Mouse (Mus musculus) CH12.LX (cell line): ENCODE data around the gene Gpbar1. TPM values are rescaled to one million over a fixed set of nuclear protein-coding genes. Genes with fewer than 3 reads are reported as not detected.

Source experiments
- DNase-seq: peaks from one replicate; pipeline ENCODE4 v3.0.0-alpha.2; 2013; ENCODE audit errors: extremely low read depth
- H3K27ac ChIP-seq: 2 replicates; pipeline ENCODE4 v1.5.1; 2012; ENCODE audit warnings: low read depth, mild to moderate bottlenecking, control low read depth, moderate library complexity; ENCODE audit not compliant: insufficient read depth
- H3K27me3 ChIP-seq: replicated peaks from 2 replicates; pipeline ENCODE3; 2012; ENCODE audit warnings: inconsistent platforms
- H3K36me3 ChIP-seq, 2 experiments: replicated peaks in 1 of 2; 2 replicates each; pipeline versions ENCODE3 to v1.6.1; 2012; ENCODE audit warnings: inconsistent platforms in 1 of 2, low read length in 1 of 2, mild to moderate bottlenecking in 1 of 2, mixed read lengths in 1 of 2, moderate library complexity in 1 of 2; ENCODE audit not compliant: control insufficient read depth in 1 of 2, insufficient read depth in 1 of 2
- H3K4me1 ChIP-seq, 2 experiments: 2 replicates each; pipeline ENCODE4 v1.6.1; 2012; ENCODE audit warnings: inconsistent platforms in 1 of 2, moderate library complexity in 1 of 2; ENCODE audit not compliant: insufficient read depth in 2 of 2, control insufficient read depth in 1 of 2
- H3K4me2 ChIP-seq: 2 replicates; pipeline ENCODE4 v1.6.1; 2012; ENCODE audit warnings: low read depth, mild to moderate bottlenecking, control low read depth; ENCODE audit not compliant: poor library complexity, insufficient read depth, severe bottlenecking
- H3K4me3 ChIP-seq, 3 experiments: fragments of 150-350 bp in 1 of 3; sonication (generic) in 1 of 3; replicated peaks in 1 of 3; 2 replicates each; pipeline versions ENCODE3 to v1.5.1; 2011 to 2012; ENCODE audit warnings: low read depth in 2 of 3, low read length in 2 of 3, mild to moderate bottlenecking in 2 of 3, moderate library complexity in 2 of 3, control low read depth in 1 of 3, improper control_type of control experiment in 1 of 3, inconsistent platforms in 1 of 3, mixed read lengths in 1 of 3; ENCODE audit not compliant: poor library complexity in 1 of 3
- H3K79me2 ChIP-seq: replicated peaks from 2 replicates; pipeline ENCODE4 v1.6.1; 2012; ENCODE audit warnings: mild to moderate bottlenecking, moderate library complexity; ENCODE audit not compliant: control insufficient read depth, poor library complexity, insufficient read depth, severe bottlenecking; ENCODE audit errors: extremely low read depth
- H3K9ac ChIP-seq: 2 replicates; pipeline ENCODE4 v1.6.1; 2012; ENCODE audit warnings: low read depth, mild to moderate bottlenecking, control low read depth, moderate library complexity; ENCODE audit not compliant: insufficient read depth
- H3K9me3 ChIP-seq: replicated peaks from 2 replicates; pipeline ENCODE3; 2012; ENCODE audit warnings: low read length, inconsistent platforms, mixed read lengths
- BHLHE40 ChIP-seq: IDR thresholded peaks from 2 replicates; pipeline ENCODE4 v1.6.1; 2011; ENCODE audit warnings: mild to moderate bottlenecking, low read depth, low read length, improper control_type of control experiment
- CHD1 ChIP-seq: IDR thresholded peaks from 2 replicates; pipeline ENCODE4 v1.6.1; 2012; ENCODE audit warnings: low read depth, low read length, improper control_type of control experiment, inconsistent platforms
- CHD2 ChIP-seq: IDR thresholded peaks from 2 replicates; pipeline ENCODE4 v1.6.1; 2011; ENCODE audit warnings: low read length, improper control_type of control experiment
- CTCF ChIP-seq, 2 experiments: IDR thresholded peaks in 1 of 2; conservative IDR thresholded peaks in 1 of 2; 2 replicates each; pipeline ENCODE4 v1.5.1; 2011 to 2012; ENCODE audit warnings: low read depth in 2 of 2, low read length in 2 of 2, improper control_type of control experiment in 1 of 2, inconsistent platforms in 1 of 2, mild to moderate bottlenecking in 1 of 2, moderate library complexity in 1 of 2
- E2F4 ChIP-seq: IDR thresholded peaks from 2 replicates; pipeline ENCODE4 v1.6.1; 2011; ENCODE audit warnings: low read depth, low read length, improper control_type of control experiment; ENCODE audit not compliant: insufficient replicate concordance
- ELF1 ChIP-seq: IDR thresholded peaks from 2 replicates; pipeline ENCODE4 v1.6.1; 2014; ENCODE audit warnings: low read depth, mild to moderate bottlenecking, inconsistent platforms, low read length, improper control_type of control experiment
- EP300 ChIP-seq: IDR thresholded peaks from 2 replicates; pipeline ENCODE4 v1.6.1; 2011; ENCODE audit warnings: low read length, improper control_type of control experiment
- ETS1 ChIP-seq: conservative IDR thresholded peaks from 2 replicates; pipeline ENCODE4 v1.6.1; 2012; ENCODE audit warnings: low read depth, mild to moderate bottlenecking, inconsistent platforms, low read length, improper control_type of control experiment, moderate library complexity
- GABPA ChIP-seq: IDR thresholded peaks from 2 replicates; pipeline ENCODE4 v1.6.1; 2012; ENCODE audit warnings: low read depth, low read length, improper control_type of control experiment, inconsistent platforms; ENCODE audit not compliant: insufficient replicate concordance
- HCFC1 ChIP-seq: IDR thresholded peaks from 2 replicates; pipeline ENCODE4 v1.6.1; 2012; ENCODE audit warnings: low read depth, mild to moderate bottlenecking, inconsistent platforms, low read length, improper control_type of control experiment
- IRF4 ChIP-seq: IDR thresholded peaks from 2 replicates; pipeline ENCODE4 v1.6.1; 2014; ENCODE audit warnings: low read depth, mild to moderate bottlenecking, inconsistent platforms, low read length, improper control_type of control experiment
- JUN ChIP-seq: IDR thresholded peaks from 2 replicates; pipeline ENCODE4 v1.6.1; 2011; ENCODE audit warnings: low read depth, mild to moderate bottlenecking, low read length, improper control_type of control experiment, moderate library complexity; ENCODE audit not compliant: insufficient read depth
- JUND ChIP-seq: conservative IDR thresholded peaks from 2 replicates; pipeline ENCODE4 v1.6.1; 2011; ENCODE audit warnings: low read depth, low read length, improper control_type of control experiment
- KAT2A ChIP-seq: IDR thresholded peaks from 2 replicates; pipeline ENCODE4 v1.6.1; 2012; ENCODE audit warnings: low read length, improper control_type of control experiment, inconsistent platforms; ENCODE audit not compliant: insufficient replicate concordance
- MAFK ChIP-seq: IDR thresholded peaks from 2 replicates; pipeline ENCODE4 v1.6.1; 2011; ENCODE audit warnings: low read length, improper control_type of control experiment; ENCODE audit not compliant: insufficient replicate concordance
- MAX ChIP-seq: IDR thresholded peaks from 2 replicates; pipeline ENCODE4 v1.6.1; 2011; ENCODE audit warnings: low read length, improper control_type of control experiment
- MAZ ChIP-seq: IDR thresholded peaks from 2 replicates; pipeline ENCODE4 v1.6.1; 2012; ENCODE audit warnings: low read depth, mild to moderate bottlenecking, inconsistent platforms, low read length, improper control_type of control experiment, moderate library complexity
- MEF2A ChIP-seq: IDR thresholded peaks from 2 replicates; pipeline ENCODE4 v1.6.1; 2014; ENCODE audit warnings: low read depth, mild to moderate bottlenecking, inconsistent platforms, low read length, improper control_type of control experiment, borderline replicate concordance
- MXI1 ChIP-seq: IDR thresholded peaks from 2 replicates; pipeline ENCODE4 v1.6.1; 2011; ENCODE audit warnings: mild to moderate bottlenecking, low read depth, low read length, improper control_type of control experiment
- MYC ChIP-seq: IDR thresholded peaks from 2 replicates; pipeline ENCODE4 v1.6.1; 2011; ENCODE audit warnings: low read depth, mild to moderate bottlenecking, improper control_type of control experiment, low read length
- NELFE ChIP-seq: IDR thresholded peaks from 2 replicates; pipeline ENCODE4 v1.6.1; 2011; ENCODE audit warnings: low read depth, low read length, improper control_type of control experiment
- NRF1 ChIP-seq: IDR thresholded peaks from 2 replicates; pipeline ENCODE4 v1.6.1; 2014; ENCODE audit warnings: low read depth, mild to moderate bottlenecking, inconsistent platforms, low read length, improper control_type of control experiment, moderate library complexity
- PAX5 ChIP-seq: IDR thresholded peaks from 2 replicates; pipeline ENCODE4 v1.6.1; 2012; ENCODE audit warnings: low read length, inconsistent platforms, mixed read lengths
- POLR2A ChIP-seq: IDR thresholded peaks from 2 replicates; pipeline ENCODE4 v1.6.1; 2011; ENCODE audit warnings: low read depth, mild to moderate bottlenecking, improper control_type of control experiment, low read length
- POLR2AphosphoS2 ChIP-seq: IDR thresholded peaks from 2 replicates; pipeline ENCODE4 v1.6.1; 2011; ENCODE audit warnings: low read depth, low read length, improper control_type of control experiment
- RAD21 ChIP-seq: IDR thresholded peaks from 2 replicates; pipeline ENCODE4 v1.6.1; 2011; ENCODE audit warnings: low read depth, mild to moderate bottlenecking, low read length, improper control_type of control experiment, moderate library complexity
- RCOR1 ChIP-seq: conservative IDR thresholded peaks from 2 replicates; pipeline ENCODE4 v1.6.1; 2012; ENCODE audit warnings: low read depth, mild to moderate bottlenecking, inconsistent platforms, low read length, improper control_type of control experiment
- SIN3A ChIP-seq: IDR thresholded peaks from 2 replicates; pipeline ENCODE4 v1.6.1; 2012; ENCODE audit warnings: low read length, improper control_type of control experiment, inconsistent platforms
- SMC3 ChIP-seq: IDR thresholded peaks from 2 replicates; pipeline ENCODE4 v1.6.1; 2011; ENCODE audit warnings: low read depth, low read length, improper control_type of control experiment
- TBP ChIP-seq: conservative IDR thresholded peaks from 2 replicates; pipeline ENCODE4 v1.6.1; 2011; ENCODE audit warnings: low read depth, low read length, improper control_type of control experiment
- TCF12 ChIP-seq: IDR thresholded peaks from 2 replicates; pipeline ENCODE4 v1.6.1; 2014; ENCODE audit warnings: low read depth, mild to moderate bottlenecking, inconsistent platforms, low read length, improper control_type of control experiment
- UBTF ChIP-seq: IDR thresholded peaks from 2 replicates; pipeline ENCODE4 v1.6.1; 2012; ENCODE audit warnings: low read depth, mild to moderate bottlenecking, inconsistent platforms, low read length, improper control_type of control experiment, moderate library complexity
- USF1 ChIP-seq: IDR thresholded peaks from 2 replicates; pipeline ENCODE4 v1.6.1; 2014; ENCODE audit warnings: low read depth, mild to moderate bottlenecking, inconsistent platforms, low read length, improper control_type of control experiment
- USF2 ChIP-seq: conservative IDR thresholded peaks from 2 replicates; pipeline ENCODE4 v1.6.1; 2011; ENCODE audit warnings: low read depth, low read length, improper control_type of control experiment
- ZC3H11A ChIP-seq: IDR thresholded peaks from 2 replicates; pipeline ENCODE4 v1.6.1; 2012; ENCODE audit warnings: low read depth, mild to moderate bottlenecking, inconsistent platforms, low read length, improper control_type of control experiment
- ZKSCAN1 ChIP-seq: IDR thresholded peaks from 2 replicates; pipeline ENCODE4 v1.6.1; 2012; ENCODE audit warnings: low read depth, inconsistent platforms, low read length, improper control_type of control experiment, borderline replicate concordance
- ZMIZ1 ChIP-seq: IDR thresholded peaks from 2 replicates; pipeline ENCODE4 v1.6.1; 2012; ENCODE audit warnings: low read depth, mild to moderate bottlenecking, inconsistent platforms, low read length, improper control_type of control experiment
- ZNF384 ChIP-seq: IDR thresholded peaks from 2 replicates; pipeline ENCODE4 v1.6.1; 2012; ENCODE audit warnings: low read depth, low read length, improper control_type of control experiment, inconsistent platforms
- dilution Hi-C: fragments of 300-500 bp; cut with MboI; formaldehyde crosslinking; loops from 2 replicates; pipeline ENCODE4 v1.14.3; 2020; ENCODE audit warnings: low sequenced_read_pairs; ENCODE audit not compliant: extremely low pct_unique_long_range_greater_than_20kb, extremely low pct_ligation_motif_present
- in situ Hi-C: fragments of 300-500 bp; cut with MboI; formaldehyde crosslinking; loops from 3 replicates; pipeline ENCODE4 v1.14.3; 2019; ENCODE audit warnings: low sequenced_read_pairs, low pct_ligation_motif_present, low pct_unique_long_range_greater_than_20kb, mixed read lengths
- polyA plus RNA-seq: library from polyadenylated mRNA; unstranded; fragments of >175 nt; gene quantifications from 2 replicates; pipeline ENCODE4 v1.2.1, GENCODE M21; 2012; ENCODE audit warnings: low read depth; ENCODE audit not compliant: insufficient read length
- total RNA-seq, 2 experiments: library from RNA; depleted of rRNA; stranded (reverse); fragments of 300-350 nt in 1 of 2; fragments of >200 nt in 1 of 2; gene quantifications; 2 replicates each; pipeline ENCODE4 v1.2.3; 2012 to 2014

The Gpbar1 gene
- total and polyA plus RNA-seq, 3 experiments: not detected

- TF ChIP-seq CTCF (conservative IDR thresholded peaks at IDR 0.05 in 1 of 2, IDR thresholded peaks at IDR 0.05 in 1 of 2; ENCODE audit: low read depth in 2 of 2, low read length in 2 of 2): no peak
- TF ChIP-seq MAX: peak; percentile 53; the same call in 1 of the 2 replicates
- no peak for TF ChIP-seq TBP
- TF ChIP-seq NELFE: no peak
- no peak for TF ChIP-seq RAD21
- TF ChIP-seq ZKSCAN1: no peak
- peak; percentile 86 for TF ChIP-seq IRF4
- no peak for TF ChIP-seq NRF1
- peak; percentile 60 for TF ChIP-seq BHLHE40
- peak; percentile 78 for TF ChIP-seq EP300
- TF ChIP-seq MAFK: peak; percentile 35; the same call in 1 of the 2 replicates
- peak; percentile 73 for TF ChIP-seq CHD2
- TF ChIP-seq MXI1: peak; percentile 78; the same call in 1 of the 2 replicates
- 0 out of 2 replicates have a peak, but pooled peaks have one; percentile 31 for TF ChIP-seq TCF12
- no peak for TF ChIP-seq POLR2AphosphoS2
- TF ChIP-seq ZC3H11A: no peak
- no peak for TF ChIP-seq CHD1
- peak; percentile 88 for TF ChIP-seq SIN3A
- no peak for TF ChIP-seq SMC3
- peak; percentile 38; the same call in 1 of the 2 replicates for TF ChIP-seq ELF1
- peak; percentile 35; the same call in 1 of the 2 replicates for TF ChIP-seq POLR2A
- TF ChIP-seq E2F4: no peak
- TF ChIP-seq ZMIZ1: no peak
- no peak; the same call in 1 of the 2 replicates for TF ChIP-seq UBTF
- no peak for TF ChIP-seq PAX5
- no peak for TF ChIP-seq KAT2A
- TF ChIP-seq MAZ: peak; percentile 75
- peak; percentile 82 for TF ChIP-seq JUND
- TF ChIP-seq GABPA: no peak
- peak; percentile 97 for TF ChIP-seq ZNF384
- 0 out of 2 replicates have a peak, but pooled peaks have one; percentile 50 for TF ChIP-seq MYC
- TF ChIP-seq JUN: peak; percentile 47
- 0 out of 2 replicates have a peak, but pooled peaks have one; percentile 41 for TF ChIP-seq MEF2A
- no peak for TF ChIP-seq USF1
- peak; percentile 17; the same call in 1 of the 2 replicates for TF ChIP-seq HCFC1
- no peak for TF ChIP-seq USF2
- peak; percentile 60 for TF ChIP-seq ETS1
- peak; percentile 46; the same call in 1 of the 2 replicates for TF ChIP-seq RCOR1
- no peaks in the 10 kb centered on the region for H3K9me3 ChIP-seq
- peaks cover 3 to 31% of the 10 kb centered on the region in 2 experiments for H3K36me3 ChIP-seq
- dilution Hi-C loops (no loop called here), in situ Hi-C loops (no loop called here)
- DNase-seq: peak; percentile 68
- H3K79me2 ChIP-seq: peaks cover 66% of the 10 kb centered on the region
- H3K4me3 ChIP-seq: peak overlapping the region; percentile 63 to 97 (median 94)
- H3K9ac ChIP-seq: peak overlapping the region; percentile 92
- peak overlapping the region; percentile 54; the same call in 1 of the 2 replicates for H3K27ac ChIP-seq
- no peaks in the 10 kb centered on the region for H3K27me3 ChIP-seq
- peak overlapping the region; percentile 99 for H3K4me2 ChIP-seq
- peaks cover 10 to 32% of the 10 kb centered on the region in 2 experiments; a peak in 3 of 4 replicates for H3K4me1 ChIP-seq
Measured at GRCm38 (mm10) chr1:74238136-74238535, 40.2 kb upstream of the Gpbar1 start.
